ENCODE assay signal across 28 mouse cellular contexts in the genomic region with DNA sequence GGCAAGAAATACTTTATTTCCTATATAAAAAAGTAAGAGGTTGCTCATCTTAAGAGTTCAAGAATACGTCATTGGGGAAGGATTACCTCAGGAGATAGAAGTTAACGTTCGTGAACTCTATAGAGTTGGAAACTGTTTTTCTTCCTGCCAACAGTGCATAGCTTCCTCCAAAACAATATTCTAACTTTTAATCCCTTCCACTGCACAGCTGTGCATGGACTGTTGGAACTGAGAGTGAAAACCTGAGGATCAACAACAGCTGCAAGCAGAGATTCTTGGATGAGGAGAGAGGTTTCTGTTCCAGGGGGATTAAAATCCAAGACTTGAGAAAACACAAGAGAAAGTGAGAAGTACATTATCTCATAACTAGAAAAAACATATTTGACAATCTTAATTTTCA.
DNase-seq lines count a peak whose midpoint lies in the region; ATAC-seq and TF ChIP-seq lines count a peak whose summit lies in the region.
"Had no signal": no experiment of that assay in that cellular context is flagged by ENCODE, and none has a peak within 500 bp of the region (broad histone marks: within the 10 kb centered on the region; RNA-seq: fewer than 3 reads in every experiment).

No protein-coding gene starts in this region.

- no peaks in the 10 kb centered on the region for H3K9me3 ChIP-seq in forebrain, postnatal 0 days (ENCODE audit: low read length)
- no peaks in the 10 kb centered on the region for H3K9me3 ChIP-seq in forebrain, embryonic 10.5 days
- H3K9me3 ChIP-seq: embryonic facial prominence, embryonic 13.5 days; forebrain, embryonic 15.5 days; G1E had no signal

- no peak overlapping the region for H3K9ac ChIP-seq in forebrain, postnatal 0 days
- H3K9ac ChIP-seq: embryonic facial prominence, embryonic 13.5 days; forebrain, embryonic 15.5 days; hindbrain, embryonic 14.5 days had no signal

- intact Hi-C loops in gastrocnemius, postnatal 14 days (cut with DNase I; ENCODE audit: low total_unique reads): no loop called here

- H3K27ac ChIP-seq in forebrain, postnatal 0 days (ENCODE audit: low read depth, low read length): no peak overlapping the region
- H3K27ac ChIP-seq in forebrain, embryonic 10.5 days: no peak overlapping the region
- H3K27ac ChIP-seq: embryonic facial prominence, embryonic 13.5 days; forebrain, embryonic 15.5 days; heart, adult 2 months; hindbrain, embryonic 14.5 days; hindbrain, postnatal 0 days had no signal

- H3K4me1 ChIP-seq in forebrain, postnatal 0 days (ENCODE audit: insufficient read depth): no peaks in the 10 kb centered on the region
- H3K4me1 ChIP-seq in forebrain, embryonic 10.5 days: no peaks in the 10 kb centered on the region
- H3K4me1 ChIP-seq: embryonic facial prominence, embryonic 13.5 days; forebrain, embryonic 15.5 days had no signal

- no peak for TF ChIP-seq CTCF in forebrain, postnatal 0 days (IDR thresholded peaks at IDR 0.05; ENCODE audit: low read depth)

- no peak overlapping the region for H3K4me3 ChIP-seq in forebrain, postnatal 0 days (ENCODE audit: low read depth, low read length)
- H3K4me3 ChIP-seq in forebrain, embryonic 10.5 days: no peak overlapping the region
- H3K4me3 ChIP-seq: embryonic facial prominence, embryonic 13.5 days; forebrain, embryonic 15.5 days; heart, adult 2 months had no signal

- no peaks in the 10 kb centered on the region for H3K36me3 ChIP-seq in forebrain, postnatal 0 days (ENCODE audit: insufficient read depth)
- no peaks in the 10 kb centered on the region for H3K36me3 ChIP-seq in forebrain, embryonic 10.5 days (replicated peaks)
- H3K36me3 ChIP-seq: embryonic facial prominence, embryonic 13.5 days; forebrain, embryonic 15.5 days; G1E had no signal

- 82% methylated on average over 3 of the region's 3 CpGs for WGBS in forebrain, postnatal 0 days
- 96% methylated on average over 3 of the region's 3 CpGs for WGBS in forebrain, embryonic 10.5 days

- H3K27me3 ChIP-seq in forebrain, postnatal 0 days (ENCODE audit: insufficient read depth, low read length): no peaks in the 10 kb centered on the region
- no peaks in the 10 kb centered on the region for H3K27me3 ChIP-seq in forebrain, embryonic 10.5 days (ENCODE audit: poor library complexity, severe bottlenecking)
- H3K27me3 ChIP-seq: CH12.LX; embryonic facial prominence, embryonic 13.5 days; forebrain, embryonic 15.5 days; Patski had no signal

- no peak for ATAC-seq in forebrain, postnatal 0 days
- ATAC-seq: forebrain, embryonic 15.5 days; hindbrain, postnatal 0 days; inflammation-experienced regulatory T-cells, adult 6 months; intestine, embryonic 16.5 days; Patski had no signal

- H3K4me2 ChIP-seq in forebrain, postnatal 0 days (ENCODE audit: low read depth): no peak overlapping the region
- H3K4me2 ChIP-seq: embryonic facial prominence, embryonic 13.5 days; forebrain, embryonic 15.5 days; heart, embryonic 11.5 days; hindbrain, embryonic 14.5 days had no signal

- peak; percentile 10 for DNase-seq in forebrain, postnatal 0 days
- no peak for DNase-seq in forebrain, embryonic 10.5 days (ENCODE audit: extremely low spot score, low spot score)
- peak; percentile 5 for DNase-seq in gastrocnemius, postnatal 14 days
- DNase-seq in gastrocnemius, adult 8-10 months (ENCODE audit: low spot score in 2 of 2): no peak
- peak; percentile 33 for DNase-seq in brain, adult 2 months (ENCODE audit: low read depth, low spot score)
- DNase-seq in telencephalon, adult 2 months (ENCODE audit: low read depth, low spot score): peak; percentile 18
- no peak for DNase-seq in ovary, postnatal 14 days (ENCODE audit: low spot score)
- DNase-seq: adrenal gland, postnatal 10 days; adrenal gland, postnatal 36 days; B cell, adult 2 months; cerebellum, adult 11 months; cerebellum, adult 2 months; cerebellum, adult 9-11 months; cerebellum, postnatal 25 days; gastrocnemius, postnatal 36 days; heart, adult 2 months; heart, postnatal 36 days; kidney, adult 18-20 months had no signal

Comparison
In these comparisons a context has a peak if more than half of its experiments do, and no peak if none do; other contexts are left out.
1. DNase-seq: peak in forebrain, postnatal 0 days (single experiment), gastrocnemius, postnatal 14 days (single experiment), brain, adult 2 months (single experiment) and telencephalon, adult 2 months (single experiment); none in forebrain, embryonic 10.5 days (single experiment), gastrocnemius, adult 8-10 months (0 of 2) and ovary, postnatal 14 days (single experiment).